Mouse (Mus musculus) C2C12 (cell line): ENCODE measurements around the gene Akap6. TPM values are rescaled to one million over a fixed set of nuclear protein-coding genes. Genes with fewer than 3 reads are reported as not detected.

ENCODE experiments used
- H3K27me3 ChIP-seq: one replicate; pipeline ENCODE4 v1.6.1; 2011; ENCODE audit not compliant: control insufficient read depth, insufficient read depth, insufficient read length
- H3K36me3 ChIP-seq: one replicate; pipeline ENCODE4 v1.6.1; 2011; ENCODE audit not compliant: control insufficient read depth, insufficient read depth
- H3K4me3 ChIP-seq: one replicate; pipeline ENCODE4 v1.5.1; 2011; ENCODE audit warnings: mild to moderate bottlenecking, control low read depth; ENCODE audit not compliant: poor library complexity, insufficient read depth, severe bottlenecking
- H3K79me2 ChIP-seq: one replicate; pipeline ENCODE4 v1.6.1; 2011; ENCODE audit not compliant: control insufficient read depth, insufficient read depth
- H3K79me3 ChIP-seq: one replicate; pipeline ENCODE4 v1.6.1; 2011; ENCODE audit warnings: low read depth, control low read depth
- H3ac ChIP-seq: one replicate; pipeline ENCODE3; 2011; ENCODE audit warnings: low read depth; ENCODE audit not compliant: control insufficient read depth, insufficient read length
- CEBPB ChIP-seq: IDR thresholded peaks from one replicate; pipeline ENCODE4 v1.6.1; 2011; ENCODE audit warnings: low read depth, mild to moderate bottlenecking, control low read depth, moderate library complexity
- CTCF ChIP-seq: IDR thresholded peaks from one replicate; pipeline ENCODE4 v1.5.1; 2011; ENCODE audit not compliant: control insufficient read depth, insufficient read depth, insufficient read length
- FOSL1 ChIP-seq: IDR thresholded peaks from one replicate; pipeline ENCODE4 v1.8.0; 2011; ENCODE audit warnings: mild to moderate bottlenecking, low read length; ENCODE audit not compliant: poor library complexity, insufficient read depth, severe bottlenecking
- MAX ChIP-seq: IDR thresholded peaks from one replicate; pipeline ENCODE4 v1.6.1; 2011; ENCODE audit warnings: mild to moderate bottlenecking, control low read depth
- MYOD1 ChIP-seq: IDR thresholded peaks from one replicate; pipeline ENCODE4 v1.6.1; 2011; ENCODE audit warnings: low read depth; ENCODE audit not compliant: control insufficient read depth, insufficient read length
- MYOG ChIP-seq: IDR thresholded peaks from one replicate; pipeline ENCODE4 v1.6.1; 2011; ENCODE audit not compliant: control insufficient read depth, insufficient read length; ENCODE audit errors: extremely low read depth
- USF1 ChIP-seq: IDR thresholded peaks from one replicate; pipeline ENCODE4 v1.6.1; 2011; ENCODE audit warnings: low read depth, mild to moderate bottlenecking, control low read depth, moderate library complexity
- polyA plus RNA-seq: library from polyadenylated mRNA; unstranded; fragments of >200 nt; fragmentation: generic; extraction: Trizol; gene quantifications from one replicate; pipeline ENCODE4 v1.2.1, GENCODE M21; 2012; ENCODE audit warnings: missing spikeins

Gene Akap6
- polyA plus RNA-seq, 1 experiment: 0.51 TPM

DNA sequence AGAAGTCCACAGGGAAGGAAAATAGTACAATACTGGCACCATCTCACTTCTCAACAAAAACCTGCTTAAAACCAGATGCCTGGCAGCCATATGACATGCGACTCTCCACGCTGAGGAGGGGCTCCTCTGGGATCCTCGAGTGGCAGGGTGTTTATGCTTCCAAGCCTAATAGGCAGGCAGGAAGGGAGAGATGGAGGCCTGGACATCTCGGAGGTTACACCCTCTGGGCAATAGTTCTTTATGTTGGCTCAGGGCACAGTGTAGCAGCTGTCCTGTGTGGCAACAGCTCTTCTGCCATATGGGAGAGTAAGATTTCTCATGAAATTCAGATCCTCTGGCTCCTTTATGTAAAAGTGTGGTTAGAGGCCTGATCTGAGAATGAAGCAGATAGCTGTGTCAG lies 24.2 kb upstream of the Akap6 start:
- Histone ChIP-seq H3ac (no peak overlapping the region), H3K79me2 (no peaks in the 10 kb centered on the region), H3K4me3 (no peak overlapping the region), H3K79me3 (no peaks in the 10 kb centered on the region), H3K36me3 (no peaks in the 10 kb centered on the region), H3K27me3 (no peaks in the 10 kb centered on the region)
- TF ChIP-seq FOSL1 (no peak), CTCF (no peak)

DNA sequence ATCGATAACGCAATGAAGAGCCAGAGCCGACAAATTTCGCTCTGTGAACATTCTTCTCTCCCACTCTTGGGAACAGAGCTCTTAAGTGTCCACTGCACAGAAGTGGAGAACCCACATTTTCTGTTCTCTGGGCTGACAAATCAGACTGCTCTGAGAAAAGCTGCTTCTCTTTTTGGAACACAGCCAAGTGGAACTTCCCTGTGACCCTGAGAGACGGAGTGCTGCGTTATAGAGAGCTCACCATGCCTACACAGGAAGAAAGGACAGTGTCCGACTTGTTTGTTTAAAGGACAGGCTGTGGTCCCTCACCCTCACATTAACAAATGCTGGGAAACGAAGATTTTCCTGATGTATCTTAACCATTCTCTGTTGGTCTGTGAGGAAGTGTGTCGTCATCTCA lies 11.8 kb upstream of the Akap6 start:
- Histone ChIP-seq H3ac (no peak overlapping the region), H3K4me3 (no peak overlapping the region), H3K36me3 (no peaks in the 10 kb centered on the region), H3K79me3 (no peaks in the 10 kb centered on the region), H3K27me3 (no peaks in the 10 kb centered on the region), H3K79me2 (no peaks in the 10 kb centered on the region)
- TF ChIP-seq CTCF: no peak
- TF ChIP-seq MAX: no peak
- TF ChIP-seq USF1: no peak
- no peak for TF ChIP-seq CEBPB
- TF ChIP-seq MYOD1: no peak

DNA sequence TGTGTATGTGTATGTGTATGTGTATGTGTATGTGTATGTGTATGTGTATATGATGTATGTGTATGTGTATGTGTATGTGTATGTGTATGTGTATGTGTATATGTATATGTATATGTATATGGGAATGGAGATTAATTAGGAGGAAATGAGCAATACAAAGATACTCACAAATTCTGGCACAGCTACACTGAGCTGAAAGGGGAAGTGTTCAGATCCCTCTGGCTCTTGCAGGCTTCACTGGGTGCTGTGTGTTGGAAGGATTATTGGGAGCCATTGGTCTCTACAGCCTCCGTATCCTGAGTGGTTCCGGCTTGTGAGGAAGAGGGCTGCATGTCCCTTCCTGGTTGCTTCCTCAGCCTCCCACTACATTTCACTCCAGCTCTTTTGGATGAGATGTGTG lies 10.5 kb upstream of the Akap6 start:
- Histone ChIP-seq H3K27me3 (no peaks in the 10 kb centered on the region), H3K79me3 (no peaks in the 10 kb centered on the region), H3ac (no peak overlapping the region), H3K79me2 (no peaks in the 10 kb centered on the region), H3K4me3 (no peak overlapping the region), H3K36me3 (no peaks in the 10 kb centered on the region)
- TF ChIP-seq MAX: no peak
- no peak for TF ChIP-seq USF1
- TF ChIP-seq FOSL1: no peak
- no peak for TF ChIP-seq CEBPB
- no peak for TF ChIP-seq MYOG
- TF ChIP-seq CTCF: no peak
- TF ChIP-seq MYOD1: no peak

DNA sequence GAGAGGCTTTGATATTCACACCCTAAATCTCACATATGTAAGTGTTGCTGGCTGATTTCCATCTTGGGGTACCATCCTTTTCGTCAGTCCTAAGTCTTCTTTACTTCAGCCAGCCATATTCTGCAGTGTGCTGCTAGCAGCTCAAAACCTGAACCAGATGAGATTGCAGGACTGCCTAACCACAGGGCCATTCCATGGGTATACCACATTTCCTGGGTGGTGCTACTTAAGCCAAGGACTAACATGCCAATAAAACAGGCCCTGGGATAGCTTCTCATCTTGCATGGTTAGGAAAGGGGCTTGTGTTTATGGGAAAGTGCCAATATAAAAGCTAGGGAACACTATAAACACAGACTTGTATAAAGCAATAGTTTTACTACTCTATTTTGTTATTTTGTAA lies 7.6 kb upstream of the Akap6 start:
- TF ChIP-seq FOSL1: no peak
- TF ChIP-seq USF1: no peak
- TF ChIP-seq MYOD1: no peak
- H3K4me3 ChIP-seq: no peak overlapping the region

DNA sequence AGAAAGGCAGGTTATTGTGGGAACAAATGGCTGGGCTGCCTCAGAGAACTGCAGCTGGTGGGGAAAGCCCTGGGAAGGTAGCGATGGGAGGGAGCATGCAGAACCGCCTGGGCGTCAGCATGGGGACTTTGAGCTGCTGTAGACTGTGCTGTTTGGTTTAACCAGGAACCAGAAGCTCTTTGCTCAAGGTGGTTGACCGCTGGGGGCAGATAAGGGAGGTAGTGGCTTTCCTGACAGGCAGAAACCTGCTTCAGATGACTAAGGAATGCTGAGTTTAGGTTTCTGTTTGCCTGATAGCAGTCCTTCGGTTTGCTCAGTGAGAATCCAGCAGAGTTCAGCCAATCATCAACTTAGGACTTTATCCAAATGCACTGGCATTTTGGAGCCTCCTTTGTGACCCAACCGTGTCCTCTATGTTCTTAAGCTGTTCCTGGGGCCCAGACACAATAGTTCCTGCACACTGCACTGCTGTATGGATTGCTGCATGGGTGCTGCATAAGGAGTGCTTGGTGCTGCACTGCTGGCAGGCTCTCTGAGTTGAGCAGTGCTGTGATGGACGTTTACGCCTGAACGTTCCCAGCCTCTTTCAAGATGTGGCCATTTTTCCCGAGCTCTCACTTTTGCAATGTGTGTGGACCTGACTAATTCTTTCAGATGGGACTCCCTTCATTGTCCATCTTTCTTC lies 6.8 kb upstream of the Akap6 start:
- Histone ChIP-seq H3K36me3 (no peaks in the 10 kb centered on the region), H3K4me3 (no peak overlapping the region), H3ac (no peak overlapping the region), H3K27me3 (no peaks in the 10 kb centered on the region), H3K79me3 (no peaks in the 10 kb centered on the region), H3K79me2 (no peaks in the 10 kb centered on the region)
- TF ChIP-seq MAX (no peak), MYOG (no peak), MYOD1 (no peak), FOSL1 (no peak), CEBPB (no peak), CTCF (no peak), USF1 (no peak)

More for the DNA sequence above, 7.6 kb upstream of the Akap6 start:
- Histone ChIP-seq H3K36me3 (no peaks in the 10 kb centered on the region), H3K27me3 (no peaks in the 10 kb centered on the region), H3K79me2 (no peaks in the 10 kb centered on the region), H3K79me3 (no peaks in the 10 kb centered on the region), H3ac (no peak overlapping the region)

GRCm38 (mm10) chr12:52697407-52698109 lies 1.6 kb upstream of the Akap6 start:
- H3K36me3 ChIP-seq: no peaks in the 10 kb centered on the region
- H3K79me3 ChIP-seq: no peaks in the 10 kb centered on the region
- TF ChIP-seq MYOG (no peak), MYOD1 (no peak), MAX (no peak), USF1 (no peak), CEBPB (no peak), CTCF (no peak)
- H3K4me3 ChIP-seq: no peak overlapping the region
- no peaks in the 10 kb centered on the region for H3K79me2 ChIP-seq
- H3K27me3 ChIP-seq: no peaks in the 10 kb centered on the region
- no peak overlapping the region for H3ac ChIP-seq
